Mouse (Mus musculus): ENCODE results near the gene Mlana.

Mlana gene

GRCm38 (mm10) chr19:29697245-29697874 is at the start of gene Mlana:
Gene Mlana, plus strand, starts transcription at chr19:29697824.
- no peak for DNase-seq (ENCODE audit: low read depth, low spot score)

DNA sequence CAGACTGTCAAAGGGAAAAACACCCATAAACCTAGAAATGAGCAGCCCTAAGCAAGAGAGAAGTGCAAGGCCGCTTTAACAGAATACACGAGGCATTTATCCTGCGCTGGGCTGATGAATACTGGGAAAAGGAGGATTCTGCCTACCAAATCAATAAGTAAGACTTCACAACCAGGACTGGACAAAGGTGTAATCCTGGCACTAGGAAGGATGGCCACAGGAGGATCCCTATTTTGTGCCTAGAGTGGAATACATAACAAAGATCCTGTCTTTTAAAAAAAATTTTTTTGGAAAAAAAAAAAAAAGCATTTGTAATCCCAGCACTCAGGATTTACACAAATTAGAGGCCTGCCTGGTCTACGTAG is 49.1 kb upstream of the Mlana start:
- no peak for DNase-seq (ENCODE audit: low read depth, low spot score)

DNA sequence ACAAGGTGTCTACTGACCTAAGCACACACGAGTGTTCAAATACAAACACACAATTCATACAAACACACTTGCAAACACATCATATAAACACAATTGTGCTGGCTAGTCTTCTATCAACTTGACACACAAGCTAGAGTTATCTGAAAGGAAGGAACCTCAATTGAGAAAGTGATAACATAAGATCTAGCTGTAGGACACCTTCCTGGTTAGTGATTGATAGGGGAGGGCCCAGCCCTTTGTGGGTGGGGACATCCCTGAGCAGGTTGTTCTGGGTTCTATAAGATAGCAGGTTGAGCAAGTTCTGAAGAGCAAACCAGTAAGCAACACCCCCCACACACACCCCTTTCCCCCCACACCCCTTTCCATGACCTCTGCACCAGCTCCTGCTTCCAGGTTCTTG is 47.9 kb upstream of the Mlana start:
- no peak for DNase-seq (ENCODE audit: low read depth, low spot score)

GRCm38 (mm10) chr19:29653768-29654265 is 43.8 kb upstream of the Mlana start:
- no peak for DNase-seq (ENCODE audit: low read depth, low spot score)

DNA sequence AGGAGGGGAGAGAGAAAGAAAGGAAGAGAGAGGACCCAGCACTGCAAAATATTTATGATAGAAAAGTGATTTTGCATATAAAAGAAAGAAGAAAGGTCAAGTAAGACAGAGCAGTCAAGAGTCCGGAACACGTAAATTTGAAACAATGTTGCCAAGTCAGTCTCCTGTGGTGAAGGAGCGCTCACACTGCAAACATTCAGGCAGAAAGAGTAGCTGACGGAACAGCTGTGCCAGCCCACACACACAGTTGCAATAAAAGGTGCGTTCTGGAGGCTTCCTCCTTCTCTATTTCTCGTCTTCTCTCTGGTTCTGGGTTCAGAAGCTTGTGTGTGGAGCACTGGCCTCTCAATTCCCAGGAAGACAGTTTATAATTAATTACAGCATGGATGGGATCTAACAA is 42.5 kb upstream of the Mlana start:
- DNase-seq (ENCODE audit: low read depth, low spot score) = no peak

DNA sequence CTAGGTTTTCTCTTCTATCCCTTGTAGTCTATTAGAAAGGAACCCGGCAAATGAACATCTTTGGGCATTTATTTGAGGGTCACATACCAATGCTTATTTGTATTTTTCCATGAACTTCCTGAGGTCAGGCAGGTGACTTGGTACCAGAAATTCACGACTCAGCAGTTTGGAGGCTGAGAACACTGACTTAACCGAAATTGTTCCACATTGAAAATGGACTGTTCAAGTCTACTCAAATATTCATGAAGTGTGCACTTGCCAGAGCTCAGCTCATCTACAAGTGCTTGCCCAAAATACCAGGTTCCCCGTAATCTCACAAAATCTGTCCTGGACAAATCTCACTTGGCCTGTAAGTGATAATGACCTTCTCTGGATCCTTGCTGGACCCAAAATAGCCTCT is 41.6 kb upstream of the Mlana start:
- no peak for DNase-seq (ENCODE audit: low read depth, low spot score)

GRCm38 (mm10) chr19:29656620-29657019 is 41.0 kb upstream of the Mlana start:
- no peak for DNase-seq (ENCODE audit: low read depth, low spot score)

- no peak for DNase-seq (ENCODE audit: low read depth, low spot score)
These were observed 40.6 kb upstream of the Mlana start for GRCm38 (mm10) chr19:29657033-29657432.

DNA sequence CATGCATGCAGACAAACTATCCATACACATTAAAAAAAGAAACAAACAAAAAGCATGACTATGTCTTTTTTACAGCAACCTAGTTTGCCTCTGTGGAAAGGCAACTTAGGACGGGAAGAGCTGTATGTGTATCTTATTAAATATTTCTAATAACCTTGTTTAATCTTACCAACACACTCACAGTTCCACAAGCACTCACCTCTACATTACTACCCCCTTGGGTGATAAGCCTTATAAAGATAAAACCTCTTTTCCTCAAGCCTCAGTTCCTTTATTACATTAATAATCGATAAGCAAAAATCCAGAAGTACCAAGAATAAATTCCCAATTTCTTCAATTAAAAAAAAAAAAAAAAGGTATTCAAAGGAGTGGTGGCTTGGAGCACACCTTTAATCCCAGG is 40.1 kb upstream of the Mlana start:
- DNase-seq (ENCODE audit: low read depth, low spot score) = no peak

- DNase-seq (ENCODE audit: low read depth, low spot score) = no peak
These were observed 38.8 kb upstream of the Mlana start for GRCm38 (mm10) chr19:29658836-29659235.

GRCm38 (mm10) chr19:29659705-29660104 is 37.9 kb upstream of the Mlana start:
- peak; percentile 42 for DNase-seq (ENCODE audit: low read depth, low spot score)

- DNase-seq (ENCODE audit: low read depth, low spot score) = no peak
These were observed 36.5 kb upstream of the Mlana start for GRCm38 (mm10) chr19:29660835-29661764.

DNA sequence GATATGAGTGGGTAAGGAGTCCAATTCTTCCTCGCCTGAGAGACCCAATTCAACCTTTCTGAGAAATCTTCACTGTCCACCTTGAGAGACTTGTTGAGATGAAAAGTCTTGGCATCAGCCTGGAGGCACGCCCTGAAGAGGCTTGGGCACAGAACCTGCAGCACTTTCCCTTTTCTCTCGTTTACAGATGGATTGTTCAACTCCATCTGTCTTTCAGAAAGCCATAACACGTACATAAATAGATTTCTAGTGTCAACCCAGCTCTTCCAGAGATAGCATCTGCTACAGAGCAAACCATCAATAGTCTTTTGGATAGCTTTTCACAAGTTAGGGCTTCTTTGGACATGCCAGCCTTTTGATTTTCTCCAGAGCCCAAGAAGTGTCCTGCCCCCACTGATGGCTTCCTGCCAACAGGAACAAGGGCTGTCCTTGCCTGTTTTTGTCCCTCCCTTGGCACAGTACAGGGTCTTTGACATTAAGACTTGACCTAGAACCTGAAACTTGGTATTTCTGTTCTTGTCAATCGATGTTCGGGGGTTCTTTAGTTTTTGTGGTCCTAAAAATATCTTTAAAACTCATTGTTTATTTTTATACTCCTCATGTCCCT is 35.5 kb upstream of the Mlana start:
- DNase-seq (ENCODE audit: low read depth, low spot score) = no peak

DNA sequence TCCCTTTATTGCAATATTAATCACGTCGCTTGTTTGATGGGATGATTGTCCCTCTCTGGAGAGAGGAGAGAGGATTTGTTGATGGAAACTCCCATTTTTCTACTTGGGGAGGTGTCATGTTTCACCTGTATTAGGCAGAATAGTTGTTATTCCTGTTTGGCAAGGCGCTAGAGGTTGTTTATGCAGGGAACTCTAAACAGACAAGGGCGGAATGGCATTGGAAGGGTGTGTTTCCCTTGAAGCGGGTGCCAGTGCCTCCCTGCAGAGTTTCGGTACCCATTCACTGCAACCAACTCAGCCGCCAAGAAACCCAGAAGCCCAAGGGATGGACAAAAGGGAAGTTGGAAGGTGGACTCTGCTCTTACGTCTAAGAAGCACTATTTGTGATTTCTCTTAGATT is 33.8 kb upstream of the Mlana start:
- no peak for DNase-seq (ENCODE audit: low read depth, low spot score)

DNA sequence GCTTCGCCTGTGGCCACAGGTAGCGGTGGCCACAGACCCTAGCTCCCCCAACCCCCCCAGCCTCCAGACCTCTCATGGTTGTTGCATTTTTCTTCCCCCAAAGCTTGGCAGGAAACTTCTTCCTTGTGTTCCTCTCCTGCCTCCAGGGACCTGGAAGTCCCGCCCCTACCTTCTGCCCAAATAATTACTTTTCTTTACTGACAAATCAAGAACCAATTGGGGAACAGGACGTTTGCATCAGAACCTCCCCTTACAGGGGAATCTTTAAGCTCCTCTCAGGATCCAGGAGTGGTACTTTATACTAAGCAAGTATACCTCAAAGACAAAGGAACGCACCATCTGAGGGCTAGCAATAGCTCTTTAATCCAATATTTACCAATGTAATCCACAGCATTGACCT is 32.7 kb upstream of the Mlana start:
- DNase-seq (ENCODE audit: low read depth, low spot score) = no peak

DNA sequence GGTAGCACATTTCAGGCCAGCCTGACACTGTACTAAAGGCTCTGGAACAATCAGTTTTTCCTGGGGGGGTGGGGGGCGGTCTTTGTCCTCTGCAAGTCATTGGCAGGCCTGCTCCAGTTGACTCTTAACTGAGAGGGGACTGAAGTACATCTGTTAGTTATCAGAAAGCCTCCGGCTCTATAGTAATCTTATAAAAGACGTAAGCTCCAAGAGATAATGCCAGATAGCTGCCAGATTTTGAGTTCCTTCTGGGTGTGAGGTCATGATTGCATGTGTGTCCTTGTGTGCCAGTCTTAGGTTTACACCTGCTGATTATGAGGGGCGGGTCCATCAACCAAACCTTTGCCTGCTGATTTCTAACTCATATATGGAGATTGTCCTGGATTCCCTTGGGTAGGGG is 31.5 kb upstream of the Mlana start:
- DNase-seq (ENCODE audit: low read depth, low spot score) = no peak

GRCm38 (mm10) chr19:29666965-29667594 is 30.5 kb upstream of the Mlana start:
- no peak for DNase-seq (ENCODE audit: low read depth, low spot score)

GRCm38 (mm10) chr19:29668135-29668534 is 29.5 kb upstream of the Mlana start:
- DNase-seq (ENCODE audit: low read depth, low spot score) = no peak

GRCm38 (mm10) chr19:29670247-29670646 is 27.4 kb upstream of the Mlana start:
- DNase-seq (ENCODE audit: low read depth, low spot score) = no peak

GRCm38 (mm10) chr19:29671160-29671559 is 26.5 kb upstream of the Mlana start:
- no peak for DNase-seq (ENCODE audit: low read depth, low spot score)

DNA sequence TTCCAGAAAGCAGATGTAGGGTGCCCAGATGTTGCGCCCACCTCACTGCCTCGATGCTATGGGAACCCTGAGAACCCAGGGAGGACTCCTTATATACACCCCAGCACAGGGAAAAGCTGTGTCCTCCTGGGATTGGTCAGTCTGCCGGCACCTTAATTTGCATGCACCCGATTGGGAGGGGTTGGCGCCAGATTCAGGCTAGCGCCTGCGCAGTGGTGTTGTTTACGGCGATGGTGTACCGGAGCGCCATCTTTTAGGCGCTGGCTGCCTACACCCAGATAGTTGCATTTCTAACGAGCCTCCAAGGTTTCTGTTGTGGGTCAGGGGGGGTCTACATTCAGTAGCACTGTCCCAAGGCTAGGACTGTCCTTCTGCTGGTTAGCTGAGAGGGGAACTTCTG is 25.0 kb upstream of the Mlana start:
- no peak for DNase-seq (ENCODE audit: low read depth, low spot score)

DNA sequence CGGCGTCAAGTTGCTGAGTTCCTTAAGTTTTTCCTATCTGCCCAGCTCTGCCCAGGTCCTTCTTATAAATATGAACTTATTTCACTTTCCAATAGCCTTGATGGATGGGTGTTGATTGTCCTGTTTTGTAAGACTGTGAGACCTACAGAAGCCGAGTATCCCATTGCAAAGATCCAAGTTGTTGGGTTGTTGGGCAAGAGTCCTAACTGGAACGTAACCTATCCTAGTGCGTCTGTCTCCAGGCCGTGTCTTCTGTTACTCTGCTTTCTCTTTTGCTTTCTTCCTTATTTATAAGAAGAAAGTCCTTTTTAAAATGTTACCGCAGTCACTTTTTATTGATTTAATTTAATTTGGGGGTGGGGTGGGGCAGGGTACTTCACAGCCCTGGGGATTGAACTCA is 22.7 kb upstream of the Mlana start:
- no peak for DNase-seq (ENCODE audit: low read depth, low spot score)
